In the genomic region with DNA sequence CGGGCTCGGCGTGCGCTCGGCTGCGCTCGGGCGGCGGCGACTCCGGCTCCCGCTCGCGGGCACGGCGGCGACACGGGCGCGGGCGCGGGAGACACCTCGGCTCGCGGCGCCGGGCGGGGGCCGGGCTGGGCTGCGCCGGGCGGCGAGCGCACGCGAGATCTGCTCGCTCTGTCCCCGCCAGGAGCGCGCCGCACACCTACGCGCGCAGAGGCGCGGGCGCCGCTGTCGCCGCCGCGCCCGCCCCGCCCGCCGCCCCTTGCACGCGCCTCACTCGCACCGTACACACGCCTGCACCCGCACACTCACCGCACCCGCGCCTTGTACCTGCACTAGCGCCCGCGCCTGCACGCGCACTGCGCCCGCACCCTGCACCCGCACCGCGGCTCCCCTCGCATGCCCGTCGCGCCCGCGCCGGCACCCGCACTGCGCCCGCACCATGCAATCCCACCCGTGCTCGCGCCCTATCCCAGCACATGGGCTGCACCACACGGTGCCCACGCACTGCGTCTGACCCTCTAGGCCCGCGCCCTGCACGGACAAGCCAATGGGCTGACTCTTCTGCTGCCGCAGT, we compare ENCODE assay signal across 9 mouse cellular contexts. TPM values are rescaled to one million over a fixed set of nuclear protein-coding genes. Genes with fewer than 3 reads are reported as not detected.
DNase-seq lines count a peak whose midpoint lies in the region; ATAC-seq and TF ChIP-seq lines count a peak whose summit lies in the region.
"Had no signal": no experiment of that assay in that cellular context is flagged by ENCODE, and none has a peak within 500 bp of the region (broad histone marks: within the 10 kb centered on the region; RNA-seq: fewer than 3 reads in every experiment).

No protein-coding gene starts in this region.

- peak; percentile 57 for ATAC-seq in hindbrain, embryonic 11.5 days (ENCODE audit: low FRiP score)
- peak; percentile 64; the same call in 1 of the 2 replicates for ATAC-seq in limb, embryonic 14.5 days (ENCODE audit: low FRiP score, low read depth)

- WGBS in hindbrain, embryonic 11.5 days, result 3% methylated on average over 43 of the region's 95 CpGs
- 2% methylated on average over 27 of the region's 95 CpGs for WGBS in limb, embryonic 14.5 days

- H3K4me2 ChIP-seq in hindbrain, embryonic 11.5 days (replicated peaks; ENCODE audit: low read depth, low read length), result peak overlapping the region; percentile 79
- H3K4me2 ChIP-seq in limb, embryonic 14.5 days (replicated peaks; ENCODE audit: low read depth, low read length, severe bottlenecking), result peak overlapping the region; percentile 94

- H3K9me3 ChIP-seq in hindbrain, embryonic 11.5 days (ENCODE audit: control insufficient read depth, low read length), result no peaks in the 10 kb centered on the region
- no peaks in the 10 kb centered on the region for H3K9me3 ChIP-seq in limb, embryonic 14.5 days (ENCODE audit: control insufficient read depth, low read length)

- H3K4me3 ChIP-seq in hindbrain, embryonic 11.5 days (ENCODE audit: low read depth, low read length), result peak overlapping the region; percentile 49
- peak overlapping the region; percentile 55 for H3K4me3 ChIP-seq in limb, embryonic 14.5 days (replicated peaks; ENCODE audit: low read length)

- peaks cover 59% of the 10 kb centered on the region for H3K27me3 ChIP-seq in hindbrain, embryonic 11.5 days (ENCODE audit: control insufficient read depth, insufficient read depth, low read length)
- H3K27me3 ChIP-seq in limb, embryonic 14.5 days (ENCODE audit: control insufficient read depth, insufficient read depth, low read length), result peaks cover 78% of the 10 kb centered on the region

- TF ChIP-seq POLR2A in limb, embryonic 14.5 days (IDR thresholded peaks at IDR 0.05; ENCODE audit: borderline replicate concordance, extremely low read depth, insufficient read depth, insufficient read length), result no peak

- peak overlapping the region; percentile 34; the same call in 1 of the 2 replicates for H3K9ac ChIP-seq in hindbrain, embryonic 11.5 days (ENCODE audit: low read depth, low read length)
- H3K9ac ChIP-seq in limb, embryonic 14.5 days (ENCODE audit: low read depth, low read length, severe bottlenecking), result peak overlapping the region; percentile 44; the same call in 1 of the 2 replicates

- no peak overlapping the region for H3K27ac ChIP-seq in hindbrain, embryonic 11.5 days (ENCODE audit: low read depth, low read length)
- no peak overlapping the region for H3K27ac ChIP-seq in limb, embryonic 14.5 days (replicated peaks; ENCODE audit: low read depth, low read length)
- H3K27ac ChIP-seq: macrophage had no signal

- peaks cover 5% of the 10 kb centered on the region; the same call in 1 of the 2 replicates for H3K4me1 ChIP-seq in hindbrain, embryonic 11.5 days (replicated peaks; ENCODE audit: control insufficient read depth, insufficient read depth, low read length)
- peaks cover 5% of the 10 kb centered on the region; the same call in 1 of the 2 replicates for H3K4me1 ChIP-seq in limb, embryonic 14.5 days (ENCODE audit: control insufficient read depth, insufficient read depth, low read length)

- peak; percentile 69 to 82 for DNase-seq in left cerebral cortex, adult 18-20 months (ENCODE audit: low spot score in 2 of 2)
- DNase-seq in left cerebral cortex, adult 11 months (ENCODE audit: low spot score), result no peak
- peak; percentile 84 to 89 for DNase-seq in cerebellum, postnatal 14 days
- DNase-seq in hindbrain, embryonic 11.5 days (ENCODE audit: low spot score), result peak; percentile 37
- DNase-seq in limb, embryonic 14.5 days (ENCODE audit: low spot score), result peak; percentile 28
- DNase-seq in right cerebral cortex, adult 2 months (ENCODE audit: low spot score in 2 of 2), result peak; percentile 65 to 68
- DNase-seq in thymus, postnatal 4 days, result no peak
- no peak for DNase-seq in lung, postnatal 25 days (ENCODE audit: low spot score)

- no peaks in the 10 kb centered on the region for H3K36me3 ChIP-seq in hindbrain, embryonic 11.5 days (ENCODE audit: control insufficient read depth, insufficient read depth, low read length)
- H3K36me3 ChIP-seq in limb, embryonic 14.5 days (ENCODE audit: control insufficient read depth, insufficient read depth, low read length), result no peaks in the 10 kb centered on the region

RNA-seq across cellular contexts. Expression of a gene that starts 0.5 kb away (rescaled TPM):
- total RNA-seq in left cerebral cortex, adult 18-20 months (2021), result 100 to 1,000 TPM; 618 to 648 TPM
- 3.4 and 3.6 TPM in 2 replicates for polyA plus RNA-seq in hindbrain, embryonic 11.5 days (2014; fragmentation: Nextera tagmentation; extraction: Ambion mirVana)
- 3.1 and 3.5 TPM in 2 replicates for polyA plus RNA-seq in limb, embryonic 14.5 days (2012; rRNA removed)
- 1.5 TPM in 2 replicates for polyA plus RNA-seq in limb, embryonic 14.5 days (2014; fragmentation: Nextera tagmentation; extraction: Ambion mirVana)

Comparison
In these comparisons a context has a peak if more than half of its experiments do, and no peak if none do; other contexts are left out.
1. DNase-seq: peak in left cerebral cortex, adult 18-20 months (2 of 2), cerebellum, postnatal 14 days (2 of 2), hindbrain, embryonic 11.5 days (single experiment), limb, embryonic 14.5 days (single experiment) and right cerebral cortex, adult 2 months (2 of 2); none in left cerebral cortex, adult 11 months (single experiment), thymus, postnatal 4 days (single experiment) and lung, postnatal 25 days (single experiment).